Mouse (Mus musculus): Measurements from ENCODE around the gene 3110082I17Rik. TPM values are rescaled to one million over a fixed set of nuclear protein-coding genes. Genes with fewer than 3 reads are reported as not detected.

Gene 3110082I17Rik
- 19.3 and 21.9 TPM in 2 replicates for polyA plus RNA-seq (2014; fragmentation: Nextera tagmentation; extraction: Ambion mirVana)

GRCm38 (mm10) chr5:139460384-139461067, at the start of gene 3110082I17Rik:
3110082I17Rik (minus strand) TSS chr5:139460527.
- Histone ChIP-seq H3K27ac (ENCODE audit: low read depth, low read length) (no peak within 1 kb of the TSS), H3K4me2 (peak within 1 kb of the TSS; percentile 69), H3K9ac (ENCODE audit: low read depth, low read length) (peak within 1 kb of the TSS; percentile 65), H3K9me3 (replicated peaks; ENCODE audit: control insufficient read depth, low read length) (no peaks in the 10 kb centered on the region), H3K4me3 (ENCODE audit: low read depth, low read length) (peak within 1 kb of the TSS; percentile 66), H3K36me3 (ENCODE audit: control insufficient read depth, insufficient read depth, low read length) (no peaks in the 10 kb centered on the region), H3K27me3 (ENCODE audit: control insufficient read depth, insufficient read depth, low read length) (no peaks in the 10 kb centered on the region), H3K4me1 (ENCODE audit: control insufficient read depth, insufficient read depth, low read length) (0 out of 2 replicates have a peak, but pooled peaks cover 2% of the 10 kb centered on the region)
- WGBS (ENCODE audit: insufficient replicate concordance), result 4% methylated on average over 42 of the region's 42 CpGs
- peak; percentile 95 for ATAC-seq (replicated peaks; ENCODE audit: insufficient number of reproducible peaks, low FRiP score, low TSS enrichment)

DNA sequence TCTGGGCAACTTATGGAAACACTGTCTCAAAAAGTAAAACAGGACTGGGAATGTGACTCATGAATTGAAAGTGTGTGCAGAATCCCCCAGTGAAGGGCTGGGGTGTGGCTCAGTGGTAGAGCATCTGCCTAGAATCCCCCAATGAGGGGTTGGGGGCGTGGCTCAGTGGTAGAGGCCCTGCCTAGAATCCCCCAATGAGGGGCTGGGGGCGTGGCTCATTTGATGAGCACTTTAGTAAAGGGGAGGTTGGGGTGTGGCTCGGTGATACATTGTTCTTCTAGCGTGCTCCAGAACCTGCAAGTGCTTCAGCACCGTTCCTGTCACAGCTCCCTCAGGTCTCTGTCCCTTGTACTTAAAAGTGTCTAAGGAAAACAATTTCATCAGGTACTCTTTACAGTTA, 45.9 kb upstream of the 3110082I17Rik start:
- Histone ChIP-seq H3K27me3 (ENCODE audit: control insufficient read depth, insufficient read depth, low read length) (peaks cover 32% of the 10 kb centered on the region), H3K4me3 (ENCODE audit: low read depth, low read length) (no peak overlapping the region), H3K9me3 (replicated peaks; ENCODE audit: control insufficient read depth, low read length) (no peaks in the 10 kb centered on the region), H3K36me3 (ENCODE audit: control insufficient read depth, insufficient read depth, low read length) (no peaks in the 10 kb centered on the region), H3K4me2 (no peak overlapping the region), H3K27ac (ENCODE audit: low read depth, low read length) (no peak overlapping the region), H3K4me1 (ENCODE audit: control insufficient read depth, insufficient read depth, low read length) (no peaks in the 10 kb centered on the region), H3K9ac (ENCODE audit: low read depth, low read length) (no peak overlapping the region)
- WGBS (ENCODE audit: insufficient replicate concordance), result 14% methylated on average over 5 of the region's 5 CpGs
- ATAC-seq (replicated peaks; ENCODE audit: insufficient number of reproducible peaks, low FRiP score, low TSS enrichment), result no peak

GRCm38 (mm10) chr5:139505073-139505606, 44.8 kb upstream of the 3110082I17Rik start:
- no peaks in the 10 kb centered on the region for H3K36me3 ChIP-seq (ENCODE audit: control insufficient read depth, insufficient read depth, low read length)
- peaks cover 29% of the 10 kb centered on the region for H3K27me3 ChIP-seq (ENCODE audit: control insufficient read depth, insufficient read depth, low read length)
- H3K9me3 ChIP-seq (replicated peaks; ENCODE audit: control insufficient read depth, low read length), result no peaks in the 10 kb centered on the region
- no peak overlapping the region for H3K27ac ChIP-seq (ENCODE audit: low read depth, low read length)
- WGBS (ENCODE audit: insufficient replicate concordance), result 5% methylated on average over 12 of the region's 14 CpGs
- H3K4me3 ChIP-seq (ENCODE audit: low read depth, low read length), result no peak overlapping the region
- no peak for ATAC-seq (replicated peaks; ENCODE audit: insufficient number of reproducible peaks, low FRiP score, low TSS enrichment)
- no peak overlapping the region for H3K4me2 ChIP-seq
- no peaks in the 10 kb centered on the region for H3K4me1 ChIP-seq (ENCODE audit: control insufficient read depth, insufficient read depth, low read length)
- H3K9ac ChIP-seq (ENCODE audit: low read depth, low read length), result no peak overlapping the region

- Histone ChIP-seq H3K27me3 (ENCODE audit: control insufficient read depth, insufficient read depth, low read length) (peaks cover 25% of the 10 kb centered on the region), H3K27ac (ENCODE audit: low read depth, low read length) (no peak overlapping the region), H3K9me3 (replicated peaks; ENCODE audit: control insufficient read depth, low read length) (no peaks in the 10 kb centered on the region), H3K4me3 (ENCODE audit: low read depth, low read length) (no peak overlapping the region), H3K36me3 (ENCODE audit: control insufficient read depth, insufficient read depth, low read length) (no peaks in the 10 kb centered on the region), H3K4me2 (no peak overlapping the region), H3K4me1 (ENCODE audit: control insufficient read depth, insufficient read depth, low read length) (no peaks in the 10 kb centered on the region), H3K9ac (ENCODE audit: low read depth, low read length) (no peak overlapping the region)
- no peak for ATAC-seq (replicated peaks; ENCODE audit: insufficient number of reproducible peaks, low FRiP score, low TSS enrichment)
- 77% methylated on average over 14 of the region's 14 CpGs for WGBS (ENCODE audit: insufficient replicate concordance)
These were observed 42.0 kb upstream of the 3110082I17Rik start for GRCm38 (mm10) chr5:139502281-139502680.

DNA sequence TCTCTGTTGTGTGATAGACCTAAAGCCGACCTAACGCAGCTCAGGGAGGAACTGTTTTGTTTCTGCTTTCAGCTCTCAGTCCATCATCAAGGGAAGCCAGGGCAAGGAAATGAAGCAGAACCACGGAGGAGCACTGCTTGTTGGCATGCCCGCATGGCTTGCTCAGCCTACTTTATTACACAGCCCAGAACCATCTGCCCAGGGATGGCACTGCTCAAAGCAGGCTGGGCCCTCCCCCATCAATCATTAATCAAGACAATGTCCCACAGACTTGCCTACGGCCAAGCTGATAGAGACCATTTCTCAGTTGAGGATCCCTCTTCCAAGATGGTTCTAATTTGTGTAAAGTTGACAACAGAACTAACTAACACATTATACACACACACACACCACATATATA, 38.5 kb upstream of the 3110082I17Rik start:
- ATAC-seq (replicated peaks; ENCODE audit: insufficient number of reproducible peaks, low FRiP score, low TSS enrichment), result no peak
- no peak overlapping the region for H3K27ac ChIP-seq (ENCODE audit: low read depth, low read length)
- H3K4me2 ChIP-seq, result no peak overlapping the region
- H3K4me1 ChIP-seq (ENCODE audit: control insufficient read depth, insufficient read depth, low read length), result no peaks in the 10 kb centered on the region
- H3K27me3 ChIP-seq (ENCODE audit: control insufficient read depth, insufficient read depth, low read length), result peaks cover 32% of the 10 kb centered on the region
- H3K9ac ChIP-seq (ENCODE audit: low read depth, low read length), result no peak overlapping the region
- H3K4me3 ChIP-seq (ENCODE audit: low read depth, low read length), result no peak overlapping the region
- H3K36me3 ChIP-seq (ENCODE audit: control insufficient read depth, insufficient read depth, low read length), result no peaks in the 10 kb centered on the region
- H3K9me3 ChIP-seq (replicated peaks; ENCODE audit: control insufficient read depth, low read length), result no peaks in the 10 kb centered on the region
- WGBS (ENCODE audit: insufficient replicate concordance), result 43% methylated on average over 5 of the region's 5 CpGs

- H3K27me3 ChIP-seq (ENCODE audit: control insufficient read depth, insufficient read depth, low read length), result peaks cover 30% of the 10 kb centered on the region
- no peak overlapping the region for H3K27ac ChIP-seq (ENCODE audit: low read depth, low read length)
- H3K9ac ChIP-seq (ENCODE audit: low read depth, low read length), result no peak overlapping the region
- H3K4me1 ChIP-seq (ENCODE audit: control insufficient read depth, insufficient read depth, low read length), result no peaks in the 10 kb centered on the region
- no peaks in the 10 kb centered on the region for H3K9me3 ChIP-seq (replicated peaks; ENCODE audit: control insufficient read depth, low read length)
- no peak overlapping the region for H3K4me2 ChIP-seq
- 49% methylated on average over 5 of the region's 5 CpGs for WGBS (ENCODE audit: insufficient replicate concordance)
- ATAC-seq (replicated peaks; ENCODE audit: insufficient number of reproducible peaks, low FRiP score, low TSS enrichment), result no peak
- H3K4me3 ChIP-seq (ENCODE audit: low read depth, low read length), result no peak overlapping the region
- no peaks in the 10 kb centered on the region for H3K36me3 ChIP-seq (ENCODE audit: control insufficient read depth, insufficient read depth, low read length)
These were observed 36.6 kb upstream of the 3110082I17Rik start for GRCm38 (mm10) chr5:139496939-139497338.

GRCm38 (mm10) chr5:139495019-139495669, 34.8 kb upstream of the 3110082I17Rik start:
- Histone ChIP-seq H3K36me3 (ENCODE audit: control insufficient read depth, insufficient read depth, low read length) (no peaks in the 10 kb centered on the region), H3K4me3 (ENCODE audit: low read depth, low read length) (no peak overlapping the region), H3K4me2 (peak overlapping the region; percentile 4), H3K27ac (ENCODE audit: low read depth, low read length) (no peak overlapping the region), H3K4me1 (ENCODE audit: control insufficient read depth, insufficient read depth, low read length) (no peaks in the 10 kb centered on the region), H3K9me3 (replicated peaks; ENCODE audit: control insufficient read depth, low read length) (no peaks in the 10 kb centered on the region), H3K27me3 (ENCODE audit: control insufficient read depth, insufficient read depth, low read length) (peaks cover 23% of the 10 kb centered on the region), H3K9ac (ENCODE audit: low read depth, low read length) (no peak overlapping the region)
- no peak for ATAC-seq (replicated peaks; ENCODE audit: insufficient number of reproducible peaks, low FRiP score, low TSS enrichment)
- WGBS (ENCODE audit: insufficient replicate concordance), result 31% methylated on average over 21 of the region's 22 CpGs

- Histone ChIP-seq H3K36me3 (ENCODE audit: control insufficient read depth, insufficient read depth, low read length) (no peaks in the 10 kb centered on the region), H3K27me3 (ENCODE audit: control insufficient read depth, insufficient read depth, low read length) (peaks cover 20% of the 10 kb centered on the region), H3K4me1 (ENCODE audit: control insufficient read depth, insufficient read depth, low read length) (no peaks in the 10 kb centered on the region), H3K9ac (ENCODE audit: low read depth, low read length) (no peak overlapping the region), H3K27ac (ENCODE audit: low read depth, low read length) (no peak overlapping the region), H3K9me3 (replicated peaks; ENCODE audit: control insufficient read depth, low read length) (no peaks in the 10 kb centered on the region), H3K4me2 (no peak overlapping the region), H3K4me3 (ENCODE audit: low read depth, low read length) (no peak overlapping the region)
- ATAC-seq (replicated peaks; ENCODE audit: insufficient number of reproducible peaks, low FRiP score, low TSS enrichment), result no peak
- WGBS (ENCODE audit: insufficient replicate concordance), result 49% methylated on average over 5 of the region's 5 CpGs
These were observed 33.4 kb upstream of the 3110082I17Rik start for GRCm38 (mm10) chr5:139493690-139494089.
